ENCODE assay signal across 7 mouse cellular contexts in genomic region chrX:160598562-160599458, GRCm38 (mm10).
DNase-seq lines count a peak whose midpoint lies in the region; ATAC-seq lines count a peak whose summit lies in the region.

No protein-coding gene starts in this region.

- no peaks in the 10 kb centered on the region for H3K36me3 ChIP-seq in forebrain, embryonic 15.5 days
- no peaks in the 10 kb centered on the region for H3K36me3 ChIP-seq in midbrain, embryonic 10.5 days

- no peak overlapping the region for H3K4me3 ChIP-seq in forebrain, embryonic 15.5 days
- no peak overlapping the region for H3K4me3 ChIP-seq in midbrain, embryonic 10.5 days

- 44% methylated on average over 3 of the region's 3 CpGs for WGBS in forebrain, embryonic 15.5 days
- WGBS in midbrain, embryonic 10.5 days: 59% methylated on average over 3 of the region's 3 CpGs

- H3K4me1 ChIP-seq in forebrain, embryonic 15.5 days: peaks cover 25% of the 10 kb centered on the region
- H3K4me1 ChIP-seq in midbrain, embryonic 10.5 days: peaks cover 28% of the 10 kb centered on the region

- peak overlapping the region; percentile 80 for H3K27ac ChIP-seq in forebrain, embryonic 15.5 days (replicated peaks)
- peak overlapping the region; percentile 81 for H3K27ac ChIP-seq in midbrain, embryonic 10.5 days (replicated peaks)

- no peak overlapping the region for H3K4me2 ChIP-seq in forebrain, embryonic 15.5 days (replicated peaks)

- ATAC-seq in forebrain, embryonic 15.5 days (replicated peaks): peak; percentile 96
- ATAC-seq in granulocyte monocyte progenitor cell, adult 5-6 weeks (replicated peaks; ENCODE audit: poor library complexity, severe bottlenecking): no peak

- H3K9ac ChIP-seq in forebrain, embryonic 15.5 days (replicated peaks): no peak overlapping the region

- no peaks in the 10 kb centered on the region for H3K9me3 ChIP-seq in forebrain, embryonic 15.5 days
- no peaks in the 10 kb centered on the region for H3K9me3 ChIP-seq in midbrain, embryonic 10.5 days (replicated peaks)

- no peaks in the 10 kb centered on the region for H3K27me3 ChIP-seq in forebrain, embryonic 15.5 days
- H3K27me3 ChIP-seq in midbrain, embryonic 10.5 days (ENCODE audit: low read depth, poor library complexity, severe bottlenecking): peaks cover 80% of the 10 kb centered on the region

- peak; percentile 63 to 75 for DNase-seq in right cerebral cortex, postnatal 10 days (ENCODE audit: low spot score in 2 of 2)
- no peak for DNase-seq in right cerebral cortex, adult 2 months (ENCODE audit: low spot score in 2 of 2)
- DNase-seq in kidney, adult 8-10 months: peak; percentile 7 to 20
- DNase-seq in midbrain, embryonic 10.5 days (ENCODE audit: low spot score): peak; percentile 48
- no peak for DNase-seq in urinary bladder, adult 2 months (ENCODE audit: low spot score)

Comparison
In these comparisons a context has a peak if more than half of its experiments do, and no peak if none do; other contexts are left out.
1. DNase-seq: peak in right cerebral cortex, postnatal 10 days (2 of 2), kidney, adult 8-10 months (2 of 2) and midbrain, embryonic 10.5 days (single experiment); none in right cerebral cortex, adult 2 months (0 of 2) and urinary bladder, adult 2 months (single experiment).